Mouse (Mus musculus) c-Kit-positive CD71-positive TER-119-negative erythroid progenitor cells, embryonic 14.5 days (primary cell): ENCODE results near the gene Reps2.

Experiments
- DNase-seq: peaks from one replicate; pipeline ENCODE4 v3.0.0-alpha.2; 2013; ENCODE audit warnings: low read depth

Reps2 gene

DNA sequence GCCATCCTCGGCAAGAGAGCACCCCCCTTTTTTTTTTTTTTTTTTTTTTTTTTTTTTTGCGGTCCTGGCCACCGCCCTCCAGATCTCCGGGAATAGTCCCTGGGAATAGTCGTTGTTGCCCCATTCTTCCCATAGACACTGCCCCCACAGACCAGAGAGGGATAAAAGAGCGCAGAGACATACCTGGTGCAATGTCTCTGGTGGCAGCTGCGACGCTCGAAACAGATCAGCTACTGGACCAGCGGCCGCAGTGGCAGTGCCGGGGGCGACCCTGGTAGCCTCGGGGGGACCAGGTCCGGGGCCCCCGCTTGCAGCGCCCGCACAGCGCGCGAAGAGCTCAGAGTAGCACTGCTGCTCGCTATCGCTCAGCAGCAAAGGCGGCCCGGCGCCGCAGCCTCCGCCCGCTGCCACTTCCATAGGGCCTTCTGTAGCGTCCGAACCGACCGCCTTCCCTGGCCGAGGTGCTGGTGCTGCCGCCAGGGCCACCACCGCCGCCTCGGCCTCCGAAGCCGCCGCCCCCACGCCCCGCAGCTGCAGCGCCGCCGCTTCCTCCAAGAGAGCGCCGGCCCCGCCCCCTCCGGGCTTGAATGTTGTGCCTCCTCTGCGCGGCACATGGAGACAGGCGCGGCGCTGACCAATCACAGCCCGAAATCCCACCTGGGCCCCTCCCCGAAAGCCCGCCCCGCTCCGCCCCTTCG lies at the start of gene Reps2:
Gene Reps2, minus strand, starts transcription at position 559 of the 698 bp plus-strand sequence.
- DNase-seq: peak; percentile 70

DNA sequence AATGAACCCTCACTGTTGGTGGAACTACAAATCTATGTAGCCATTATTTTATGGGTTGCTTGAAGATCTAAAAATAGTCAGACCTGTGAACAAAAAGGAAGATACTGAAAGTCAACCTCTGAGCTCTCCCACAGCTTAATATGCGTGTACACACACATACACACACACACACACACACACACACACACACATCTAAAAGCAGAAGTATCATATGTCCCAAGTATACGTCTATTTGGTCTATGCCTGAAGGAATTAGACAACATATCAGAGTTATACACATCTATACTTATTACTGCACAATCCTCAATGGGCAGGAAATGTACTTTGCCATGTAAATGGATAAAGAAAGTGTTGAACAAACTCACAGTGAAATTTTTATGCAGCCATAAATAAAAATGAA lies 47.8 kb upstream of the Reps2 start:
- DNase-seq: no peak

DNA sequence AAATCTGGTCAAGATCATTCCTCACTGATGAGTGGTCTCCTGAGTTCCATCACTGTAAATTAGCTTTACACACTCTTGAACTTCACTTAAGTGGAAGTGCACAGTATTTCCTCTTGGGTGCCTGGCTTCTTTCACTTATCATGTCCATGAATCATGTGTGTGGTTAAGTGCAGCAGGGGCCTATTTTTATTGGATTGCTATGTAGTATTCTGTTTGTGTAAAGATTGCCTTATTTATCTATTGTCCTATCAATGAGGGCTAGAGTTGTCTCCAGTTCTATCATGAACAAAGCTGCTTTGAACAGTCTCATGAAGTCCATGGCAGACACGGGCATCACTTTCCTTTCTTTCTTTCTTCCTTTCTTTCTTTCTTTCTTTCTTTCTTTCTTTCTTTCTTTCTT lies 41.9 kb upstream of the Reps2 start:
- no peak for DNase-seq

DNA sequence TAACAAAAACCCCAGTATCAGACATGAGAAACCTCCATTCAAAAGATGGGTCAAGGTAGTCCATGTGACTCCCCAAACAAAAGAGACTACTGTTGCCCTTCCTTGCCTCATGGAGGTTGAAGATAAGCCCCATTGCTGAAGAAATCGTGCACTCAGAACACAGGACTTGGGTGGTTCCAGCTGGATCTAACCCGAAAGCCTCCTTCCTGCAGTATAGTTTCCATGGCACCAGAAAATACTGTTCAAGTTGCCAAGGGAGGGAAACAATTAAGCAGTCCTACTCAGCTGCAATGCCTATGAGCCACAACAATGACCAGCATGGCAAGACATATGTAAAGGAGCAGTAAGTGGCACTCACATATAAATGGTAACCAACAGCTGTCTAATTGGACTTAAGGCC lies 36.1 kb upstream of the Reps2 start:
- DNase-seq: peak; percentile 53

DNA sequence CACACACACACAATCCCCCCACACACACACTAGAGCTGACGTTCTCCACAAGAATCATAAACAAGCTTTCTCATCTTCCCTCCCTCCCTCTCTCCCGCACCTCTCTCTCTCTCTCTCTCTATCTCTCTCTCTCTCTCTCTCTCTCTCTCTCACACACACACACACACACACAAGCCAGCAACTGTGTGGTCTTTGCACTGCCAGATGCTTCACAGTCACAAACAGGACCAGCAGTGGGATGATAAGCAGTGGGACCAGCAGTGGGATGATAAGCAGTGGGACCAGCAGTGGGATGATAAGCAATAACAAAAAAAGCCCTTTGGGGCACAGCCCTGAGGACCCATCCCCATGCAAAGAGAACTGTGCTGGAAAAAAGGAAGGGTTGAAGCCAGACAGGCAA lies 35.4 kb upstream of the Reps2 start:
- DNase-seq: peak; percentile 25

DNA sequence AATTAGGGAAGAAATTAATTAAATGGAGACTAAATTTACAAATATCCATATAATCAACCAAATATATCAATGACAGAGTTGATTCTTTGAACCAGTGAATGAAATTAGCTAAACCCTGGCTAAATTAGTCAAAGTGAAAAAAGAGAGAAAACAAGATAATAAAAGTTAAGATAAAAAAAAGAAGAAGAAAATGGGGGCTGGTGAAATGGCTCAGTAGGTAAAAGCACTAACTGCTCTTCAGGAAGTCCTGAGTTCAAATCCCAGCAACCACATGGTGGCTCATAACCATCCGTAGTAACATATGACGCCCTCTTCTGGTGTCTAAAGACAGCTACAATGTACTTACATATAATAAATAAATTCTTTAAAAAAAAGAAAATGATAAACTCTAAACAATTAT lies 22.7 kb upstream of the Reps2 start:
- no peak for DNase-seq

DNA sequence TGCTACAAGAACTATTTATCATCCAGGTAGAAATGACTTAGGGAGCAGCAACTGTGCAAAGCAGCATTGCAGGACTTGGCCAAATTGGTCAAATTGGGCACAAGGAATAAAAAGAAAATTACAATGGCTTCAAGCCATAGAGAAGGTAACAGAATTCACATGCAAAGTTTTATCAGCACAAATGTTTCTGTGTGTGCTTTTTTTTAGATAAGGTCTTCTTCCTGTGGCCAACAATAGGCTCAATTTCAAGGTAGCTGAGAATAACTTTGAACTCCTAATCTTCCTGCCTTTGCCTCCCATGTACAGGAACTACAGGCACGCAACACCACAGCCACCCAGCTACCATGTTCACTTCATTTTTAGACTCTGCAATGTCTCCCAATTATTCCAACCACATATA lies 16.7 kb upstream of the Reps2 start:
- no peak for DNase-seq

DNA sequence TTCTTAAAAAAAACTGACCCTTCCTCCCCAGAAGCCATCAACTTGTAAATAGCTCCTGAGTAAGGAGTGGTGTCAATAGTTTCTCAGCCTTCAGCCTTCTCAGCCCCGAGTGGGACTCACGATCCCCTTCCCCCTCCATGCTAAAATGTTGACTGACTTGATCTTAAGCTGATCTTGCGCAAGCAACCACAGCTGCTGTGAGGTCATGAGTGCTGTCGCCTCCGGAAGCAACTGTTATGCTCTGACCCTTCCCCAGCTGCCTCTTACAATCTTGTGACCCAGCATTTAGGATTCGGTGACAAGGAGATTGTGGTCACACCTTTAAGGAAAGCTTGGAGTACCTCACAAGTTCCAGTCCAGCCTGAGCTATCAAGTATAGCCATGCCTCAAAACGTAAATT lies 10.1 kb upstream of the Reps2 start:
- no peak for DNase-seq

DNA sequence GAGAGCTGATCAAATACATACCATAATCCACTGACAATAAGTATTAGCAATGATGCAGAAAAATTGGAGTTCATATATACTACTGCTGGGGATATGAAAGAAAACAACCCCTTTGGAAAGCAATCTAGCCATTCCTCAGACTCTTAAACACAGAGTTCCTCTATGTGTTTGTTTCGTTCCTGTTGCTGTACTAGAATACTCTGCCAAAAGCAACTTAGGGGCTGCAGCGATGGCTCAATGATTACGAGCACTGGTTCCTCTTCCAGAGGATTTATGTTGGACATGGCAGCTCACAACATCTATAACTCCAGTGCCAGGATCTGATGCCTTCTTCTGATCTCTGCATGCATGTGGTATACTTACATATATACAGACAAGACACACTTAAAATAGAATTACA lies 9.0 kb upstream of the Reps2 start:
- DNase-seq: no peak

DNA sequence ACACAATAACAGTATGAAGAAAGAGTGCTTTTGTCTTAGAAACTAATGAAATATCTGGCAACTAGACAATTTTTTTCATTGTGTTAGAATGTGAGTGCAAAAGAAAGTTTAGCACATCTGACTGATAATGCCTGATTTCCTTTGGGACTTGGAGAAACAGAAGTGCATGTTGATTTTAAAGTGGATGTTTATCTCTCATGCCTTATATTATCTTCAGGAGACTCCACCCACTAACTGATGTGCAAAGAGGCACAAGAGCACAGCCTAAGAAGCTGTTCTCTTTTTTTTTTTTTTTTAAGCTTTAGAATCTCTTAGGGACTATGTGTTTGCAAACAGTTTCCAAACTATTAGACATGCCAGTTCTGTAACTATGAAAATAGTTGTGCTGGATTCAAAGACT lies 7.7 kb upstream of the Reps2 start:
- DNase-seq: no peak

DNA sequence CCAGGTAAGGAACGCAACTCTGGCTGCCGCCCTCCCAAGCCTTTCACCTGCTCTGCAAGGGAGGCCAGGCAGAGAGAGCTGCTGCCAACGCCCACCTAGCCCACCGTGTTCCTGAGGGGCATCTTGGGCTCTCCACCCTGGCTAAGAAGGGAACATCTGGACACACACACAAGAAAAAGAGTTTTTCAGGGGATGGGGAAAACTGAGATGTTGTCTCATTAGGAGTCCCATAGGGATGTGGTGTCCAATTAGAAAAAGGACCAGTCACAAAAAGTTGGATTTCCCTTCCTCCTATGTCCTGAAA lies 292 bp upstream of the Reps2 start:
- DNase-seq: no peak

DNA sequence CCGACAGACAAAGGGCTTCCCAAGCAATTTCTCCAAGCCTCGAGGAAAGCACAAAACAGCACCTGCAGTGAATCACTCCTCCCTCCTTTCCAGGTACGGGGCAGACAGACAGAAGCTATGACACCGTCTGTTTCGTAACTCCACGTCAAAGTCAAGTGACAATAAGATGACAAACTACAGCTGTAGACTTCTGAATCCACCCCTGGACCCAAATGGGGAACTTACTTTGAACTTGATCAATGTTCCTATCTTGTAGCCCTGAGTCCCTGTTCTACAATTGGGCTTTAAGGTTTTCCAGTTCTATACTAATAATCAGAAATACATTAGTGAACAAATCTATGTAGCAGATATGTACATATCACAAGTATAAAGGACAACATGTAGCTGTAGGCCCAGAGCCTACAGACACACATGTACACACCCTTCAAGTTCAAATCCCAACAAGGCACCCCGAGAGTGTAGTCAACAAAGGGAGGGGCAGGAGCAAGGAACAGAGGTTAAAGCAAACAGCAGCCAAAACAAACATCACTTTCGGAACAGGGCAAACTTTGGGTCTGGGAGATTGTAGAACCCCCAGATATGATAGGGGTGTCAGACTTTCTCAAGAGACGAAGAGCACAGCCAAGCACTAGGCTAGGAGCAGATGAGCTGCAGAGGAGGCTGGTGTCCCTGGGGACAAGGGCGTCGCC lies 903 bp downstream of the Reps2 start:
- peak; percentile 29 for DNase-seq

DNA sequence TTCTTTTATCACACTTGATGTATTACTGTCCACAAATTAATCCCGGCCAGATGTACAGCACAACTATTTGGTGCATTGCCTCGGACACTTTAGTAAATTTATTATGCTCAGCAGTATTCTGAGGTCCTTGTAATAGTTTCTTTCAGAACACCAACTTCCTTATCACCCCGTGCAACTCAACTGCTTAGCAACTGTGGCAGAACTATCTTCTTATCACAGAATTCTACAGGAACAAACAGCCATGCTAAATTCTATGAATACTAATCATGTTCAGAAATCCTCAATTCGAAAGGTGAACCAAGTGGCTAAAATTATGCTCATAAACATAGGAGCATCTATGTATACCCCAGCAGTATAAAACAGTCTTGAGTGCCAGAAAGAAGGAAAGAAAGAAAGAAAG lies 1.7 kb downstream of the Reps2 start:
- peak; percentile 32 for DNase-seq

DNA sequence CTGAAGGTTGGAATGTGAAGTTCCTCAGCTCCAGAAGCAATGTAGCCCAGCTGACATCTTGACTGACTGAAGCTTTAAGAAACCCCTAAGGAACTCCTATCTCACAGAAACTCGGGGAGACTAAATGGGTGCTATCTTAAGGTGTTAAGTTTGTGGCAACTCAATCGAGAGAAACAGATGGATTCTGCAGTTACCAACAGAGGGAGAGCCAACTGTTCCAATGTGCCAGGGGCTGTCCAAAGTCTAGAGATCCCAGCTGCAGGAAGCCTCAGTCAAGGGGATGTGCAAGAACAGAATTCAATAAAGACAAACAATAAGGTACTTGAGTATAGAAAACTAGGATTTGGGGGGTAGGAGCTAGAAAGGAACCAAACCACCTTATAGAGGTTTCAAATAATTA lies 8.3 kb downstream of the Reps2 start:
- DNase-seq: no peak

DNA sequence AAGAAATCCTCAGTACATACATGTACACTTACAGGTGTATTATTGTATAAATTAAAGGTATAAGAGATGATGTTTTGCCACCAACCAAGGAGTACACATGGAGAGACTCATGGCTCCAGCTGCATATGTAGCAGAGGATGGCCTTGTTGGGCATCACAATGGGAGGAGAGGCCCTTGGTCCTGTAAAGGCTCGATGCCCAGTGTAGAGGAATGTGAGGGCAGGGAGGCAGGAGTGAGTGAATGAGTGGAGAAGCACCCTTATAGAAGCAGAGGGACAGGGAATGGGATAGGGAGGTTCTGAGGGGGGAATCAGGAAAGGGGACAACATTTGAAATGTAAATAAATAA lies 21.4 kb downstream of the Reps2 start:
- DNase-seq: no peak

DNA sequence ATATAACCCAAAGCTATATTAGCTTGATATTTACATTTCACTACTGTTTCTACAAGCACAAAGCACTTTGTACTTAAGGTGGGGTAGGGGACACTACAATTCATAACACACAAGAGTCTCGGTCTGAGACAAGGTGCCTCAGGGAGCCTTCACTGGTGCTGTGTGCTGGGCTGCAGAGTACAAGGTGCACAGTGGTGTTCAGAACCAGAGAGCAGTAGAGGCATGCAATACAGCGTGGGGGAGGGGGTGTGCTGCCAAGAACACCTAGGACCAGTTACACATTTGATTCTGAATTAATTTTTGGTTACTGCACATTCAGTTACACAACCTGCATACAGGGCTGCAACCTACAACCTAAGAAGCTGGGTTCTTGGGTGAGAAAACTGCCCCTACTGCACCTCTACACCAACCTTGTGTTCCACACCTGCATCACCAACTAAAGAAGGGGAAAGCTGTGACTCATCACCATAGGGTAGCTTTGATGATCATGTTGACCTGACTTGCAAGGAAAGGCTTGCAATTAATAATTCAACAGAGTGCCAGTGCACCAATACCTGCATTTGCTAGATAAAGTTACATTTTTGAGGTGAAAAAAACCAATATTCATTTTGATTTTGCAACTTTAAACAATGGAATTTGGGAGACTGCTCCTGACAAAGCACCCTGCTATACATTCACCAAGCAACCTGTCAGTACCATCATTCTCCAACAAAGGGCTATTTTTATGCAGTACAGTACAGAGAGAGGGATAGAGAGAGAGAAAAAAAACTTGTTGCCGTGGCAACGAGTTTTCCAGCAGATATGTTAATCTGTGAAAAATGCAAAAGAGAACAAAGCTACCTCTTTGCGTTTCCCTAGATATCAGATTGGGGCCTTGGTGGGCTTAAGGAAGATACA lies 22.0 kb downstream of the Reps2 start:
- no peak for DNase-seq

DNA sequence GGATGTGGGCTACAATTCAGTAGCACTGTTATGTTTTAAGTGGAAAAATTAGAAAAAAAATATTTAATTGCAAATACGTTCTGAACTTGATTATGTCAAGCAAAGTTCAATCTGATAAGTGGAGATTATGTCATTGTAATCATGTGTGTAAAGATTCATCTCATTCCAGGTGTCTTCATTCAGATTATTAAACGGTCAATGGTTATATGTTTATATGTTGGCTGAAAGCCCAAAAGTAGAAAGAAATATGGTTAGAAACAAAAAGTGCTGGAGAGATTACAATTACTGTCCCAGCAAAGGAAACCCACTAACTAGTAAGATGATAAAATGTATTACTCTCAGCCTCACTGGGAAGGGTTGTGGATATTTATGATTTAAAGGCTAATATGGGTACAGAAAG lies 23.7 kb downstream of the Reps2 start:
- DNase-seq: no peak

DNA sequence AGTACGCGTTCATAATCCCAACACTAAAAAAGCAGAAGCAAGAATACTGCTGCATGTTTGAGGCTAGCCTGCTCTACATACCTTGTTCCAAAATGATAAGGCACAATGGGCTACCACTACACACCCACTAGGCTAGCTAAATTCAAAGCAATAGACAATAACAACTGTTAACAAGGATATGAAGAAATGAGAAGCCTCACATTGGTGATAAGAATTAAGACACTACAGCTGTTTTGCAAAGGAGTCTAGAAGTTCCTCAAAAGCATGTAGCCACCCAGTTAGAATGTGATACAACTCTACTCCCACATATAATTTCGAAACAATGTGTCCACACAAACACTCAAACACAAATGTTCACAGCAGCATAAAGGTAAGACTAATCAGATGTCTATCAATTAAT lies 24.9 kb downstream of the Reps2 start:
- DNase-seq: no peak

DNA sequence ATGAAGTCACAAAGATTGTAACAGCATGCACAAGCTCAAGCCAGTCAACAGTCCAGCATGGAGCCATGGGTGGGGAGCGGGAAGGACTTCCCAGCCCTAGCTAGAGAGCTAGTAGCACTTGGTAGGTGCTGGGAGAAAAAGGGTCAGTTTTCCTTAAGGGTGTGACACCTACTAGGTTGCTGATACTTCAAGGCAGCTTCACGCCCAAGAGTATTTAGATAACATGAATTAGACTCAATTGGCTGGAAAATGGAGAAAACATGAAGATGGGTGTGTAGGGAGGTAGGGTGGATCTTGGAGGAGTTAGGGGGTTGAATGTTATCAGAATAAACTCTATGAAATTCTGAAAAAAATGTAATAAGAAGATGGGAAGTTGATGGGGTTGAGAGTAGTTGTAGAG lies 37.3 kb downstream of the Reps2 start:
- DNase-seq: no peak

DNA sequence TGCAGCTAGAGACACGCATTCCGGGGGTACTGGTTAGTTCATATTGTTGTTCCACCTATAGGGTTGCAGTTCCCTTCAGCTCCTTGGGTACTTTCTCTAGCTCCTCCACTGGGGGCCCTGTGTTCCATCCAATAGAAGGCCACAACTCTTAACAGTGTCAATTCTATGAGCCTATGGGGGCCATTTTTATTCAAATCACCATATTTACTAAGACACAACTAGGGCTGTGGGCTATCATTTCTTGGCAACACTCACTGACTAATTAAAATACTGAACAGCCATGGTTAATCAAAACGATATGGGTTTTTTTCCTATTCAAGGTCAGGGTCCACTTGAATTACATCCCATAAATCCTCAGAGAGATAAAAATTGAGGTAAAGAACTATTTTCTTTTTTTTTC lies 43.8 kb downstream of the Reps2 start:
- DNase-seq: no peak

DNA sequence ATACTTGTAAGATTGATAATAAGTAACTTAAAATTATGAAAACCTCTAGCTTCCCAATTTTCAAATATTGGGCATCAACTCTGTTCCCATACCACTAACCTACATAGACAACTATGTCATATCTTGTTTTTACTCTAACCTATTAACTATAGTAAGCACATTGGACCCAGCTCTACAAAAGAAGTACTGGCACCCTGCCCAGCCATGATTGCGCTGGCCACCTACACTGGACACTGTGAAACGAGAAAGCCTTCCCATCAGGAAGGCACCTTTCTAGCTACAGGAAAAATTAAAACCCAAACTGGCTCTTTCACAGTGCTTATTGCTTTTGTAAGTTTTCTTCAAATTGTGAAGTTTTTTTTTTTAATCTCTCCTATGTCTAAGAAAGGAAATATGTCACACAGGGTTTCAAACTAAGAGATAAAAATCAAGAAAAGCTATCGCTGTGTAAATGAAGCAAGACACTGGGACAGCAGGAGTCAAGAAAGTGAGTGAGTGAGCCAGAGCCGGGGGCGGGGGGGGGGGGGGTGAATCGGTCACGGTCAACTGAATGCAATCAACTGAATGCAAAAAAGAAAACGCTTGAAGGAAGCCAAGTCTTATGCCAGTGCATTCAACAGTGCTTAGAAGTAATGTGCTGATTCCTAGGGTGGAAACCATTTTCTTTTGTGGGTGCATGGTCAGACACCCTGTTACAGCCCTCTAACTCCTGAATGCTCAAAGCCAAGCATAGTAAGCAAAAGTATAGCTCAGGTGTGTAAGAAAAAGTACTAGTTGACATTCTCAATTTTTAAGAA lies 52.2 kb downstream of the Reps2 start:
- no peak for DNase-seq

DNA sequence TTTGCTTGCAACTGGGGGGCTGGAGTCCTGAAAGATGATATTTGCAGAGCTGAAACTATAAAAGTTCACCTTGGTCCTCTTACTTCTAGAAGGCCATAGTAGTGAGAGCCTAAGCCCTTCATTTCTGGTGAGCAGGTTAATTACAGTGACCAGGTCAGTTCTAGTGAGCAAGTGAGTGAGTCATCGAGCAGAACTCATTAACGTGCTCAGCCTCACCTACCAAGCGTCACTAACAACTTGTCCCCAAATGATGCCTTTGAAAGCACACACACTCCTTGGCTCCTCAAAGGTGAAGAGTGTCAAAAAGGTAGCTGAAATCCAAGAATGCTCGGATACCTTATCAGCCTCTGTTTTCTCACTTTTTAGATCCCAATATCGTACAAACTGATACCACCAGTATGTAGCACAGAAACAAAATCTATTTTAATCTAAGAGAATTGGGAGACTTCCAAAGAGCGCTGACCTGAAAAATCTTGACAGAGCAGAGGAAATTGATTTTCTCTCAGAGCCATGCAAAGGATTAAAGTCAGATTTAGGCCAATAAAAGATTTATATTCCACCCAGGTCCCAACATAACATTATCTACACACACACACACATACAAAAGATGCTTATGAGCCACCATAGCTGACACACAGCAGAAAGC lies 53.2 kb downstream of the Reps2 start:
- DNase-seq: no peak
